Mouse (Mus musculus) small intestine, adult 2 months (tissue): ENCODE results near the gene Gm19935. TPM values are rescaled to one million over a fixed set of nuclear protein-coding genes. Genes with fewer than 3 reads are reported as not detected.

Source experiments
- H3K27ac ChIP-seq: fragments of 200-500 bp; 2 replicates; pipeline ENCODE4 v1.5.1; 2012; ENCODE audit warnings: low read depth, low read length, control low read depth, inconsistent platforms; ENCODE audit not compliant: insufficient read depth
- H3K27me3 ChIP-seq: fragments of 200-500 bp; 2 replicates; pipeline ENCODE4 v1.6.1; 2012; ENCODE audit warnings: mild to moderate bottlenecking, moderate library complexity, low read length, inconsistent platforms; ENCODE audit not compliant: control insufficient read depth, insufficient read depth
- H3K36me3 ChIP-seq: fragments of 200-500 bp; 2 replicates; pipeline ENCODE4 v1.6.1; 2012; ENCODE audit warnings: mild to moderate bottlenecking, low read length, control low read depth, inconsistent platforms; ENCODE audit not compliant: control insufficient read depth, insufficient read depth
- H3K4me1 ChIP-seq: fragments of 200-500 bp; 2 replicates; pipeline ENCODE4 v1.6.1; 2012; ENCODE audit warnings: low read length, inconsistent platforms, mixed read lengths; ENCODE audit not compliant: control insufficient read depth, insufficient read depth, insufficient read length
- H3K4me3 ChIP-seq: fragments of 200-500 bp; 2 replicates; pipeline ENCODE4 v1.5.1; 2012; ENCODE audit warnings: low read depth, mild to moderate bottlenecking, control low read depth, inconsistent platforms, low read length, moderate library complexity
- CTCF ChIP-seq: fragments of 200-500 bp; IDR thresholded peaks from 2 replicates; pipeline ENCODE4 v1.5.1; 2012; ENCODE audit warnings: low read depth, mild to moderate bottlenecking, control low read depth, inconsistent platforms, low read length, moderate library complexity, mixed read lengths; ENCODE audit not compliant: insufficient replicate concordance, insufficient read length; ENCODE audit errors: extremely low read depth
- POLR2A ChIP-seq: fragments of 200-500 bp; IDR thresholded peaks from 2 replicates; pipeline ENCODE4 v1.6.1; 2012; ENCODE audit warnings: low read depth, mild to moderate bottlenecking, control low read depth, inconsistent platforms, low read length, moderate library complexity
- WGBS: fragments of 180-500 bp; shearing (Covaris S2); methylation state at CpG from one replicate; pipeline ENCODE4 v1.1.7; 2018; 5-methylcytosine and 5-hydroxymethylcytosine counted together
- polyA plus RNA-seq: library from polyadenylated mRNA; depleted of rRNA; stranded (reverse); fragments of >200 nt; gene quantifications from 2 replicates; pipeline ENCODE4 v1.2.3, GENCODE M21; 2012

Gene Gm19935
- polyA plus RNA-seq, 1 experiment: not detected

DNA sequence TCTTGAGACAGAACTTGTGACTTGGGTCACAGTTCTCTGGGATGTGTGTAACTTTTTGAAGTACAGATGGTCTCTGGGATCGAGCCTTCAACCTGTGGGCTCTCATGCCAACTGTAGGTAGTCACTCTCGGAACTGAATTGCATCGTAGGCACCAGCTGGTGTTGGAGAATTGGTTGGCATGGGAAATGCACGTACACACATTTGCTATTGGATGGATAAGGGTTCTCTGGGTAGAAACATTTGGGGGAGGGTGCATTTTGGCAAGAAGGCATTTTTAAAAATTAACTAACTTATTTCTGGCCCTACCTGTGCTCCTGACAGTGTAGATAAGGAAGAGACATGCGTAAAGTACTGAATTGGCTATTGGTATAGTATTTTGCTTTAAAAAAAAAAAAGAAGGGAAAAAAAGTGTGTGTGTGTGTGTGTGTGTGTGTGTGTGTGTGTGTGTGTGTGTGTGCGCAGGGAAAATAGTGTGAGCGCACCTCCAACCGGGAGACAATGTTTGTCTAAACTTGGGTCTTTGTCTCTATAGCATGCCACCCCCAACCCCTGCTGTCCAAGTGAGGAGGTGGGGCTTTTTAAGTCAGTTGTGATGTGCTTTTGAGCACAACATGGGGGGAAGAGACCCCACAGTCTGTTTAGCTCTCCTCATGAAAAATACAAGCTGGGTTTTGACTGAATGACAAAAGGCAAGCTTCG, 36.9 kb upstream of the Gm19935 start:
- Histone ChIP-seq H3K4me1 (peaks cover 8% of the 10 kb centered on the region), H3K36me3 (peaks cover 4% of the 10 kb centered on the region), H3K4me3 (no peak overlapping the region), H3K27ac (no peak overlapping the region), H3K27me3 (no peaks in the 10 kb centered on the region)
- TF ChIP-seq POLR2A: no peak
- TF ChIP-seq CTCF: no peak
- 61% methylated on average over 9 of the region's 9 CpGs for WGBS

DNA sequence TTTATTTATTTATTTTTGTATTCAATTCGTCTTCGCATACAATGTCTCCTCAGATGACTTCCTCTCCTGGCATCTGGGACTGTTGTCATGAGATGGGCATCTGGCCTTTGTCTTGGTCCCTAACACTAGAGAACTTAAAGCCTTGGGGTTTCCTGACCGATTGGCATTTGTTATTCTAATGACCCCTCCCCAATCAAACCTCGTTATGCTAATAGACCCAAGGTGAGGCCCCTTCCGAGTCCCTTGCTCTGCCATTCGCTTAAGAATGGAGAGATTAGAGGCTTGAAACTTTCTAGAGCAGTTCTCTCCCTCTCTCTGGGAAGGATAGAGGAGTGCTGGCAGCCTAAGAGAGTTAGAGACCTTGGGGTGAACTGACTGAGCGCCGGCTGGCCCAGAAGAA, 34.4 kb upstream of the Gm19935 start:
- H3K4me1 ChIP-seq: peaks cover 8% of the 10 kb centered on the region
- 92% methylated on average over 8 of the region's 8 CpGs for WGBS
- no peak overlapping the region for H3K4me3 ChIP-seq
- no peak for TF ChIP-seq POLR2A
- TF ChIP-seq CTCF: no peak
- no peak overlapping the region for H3K27ac ChIP-seq
- no peaks in the 10 kb centered on the region for H3K27me3 ChIP-seq
- peaks cover 4% of the 10 kb centered on the region for H3K36me3 ChIP-seq

DNA sequence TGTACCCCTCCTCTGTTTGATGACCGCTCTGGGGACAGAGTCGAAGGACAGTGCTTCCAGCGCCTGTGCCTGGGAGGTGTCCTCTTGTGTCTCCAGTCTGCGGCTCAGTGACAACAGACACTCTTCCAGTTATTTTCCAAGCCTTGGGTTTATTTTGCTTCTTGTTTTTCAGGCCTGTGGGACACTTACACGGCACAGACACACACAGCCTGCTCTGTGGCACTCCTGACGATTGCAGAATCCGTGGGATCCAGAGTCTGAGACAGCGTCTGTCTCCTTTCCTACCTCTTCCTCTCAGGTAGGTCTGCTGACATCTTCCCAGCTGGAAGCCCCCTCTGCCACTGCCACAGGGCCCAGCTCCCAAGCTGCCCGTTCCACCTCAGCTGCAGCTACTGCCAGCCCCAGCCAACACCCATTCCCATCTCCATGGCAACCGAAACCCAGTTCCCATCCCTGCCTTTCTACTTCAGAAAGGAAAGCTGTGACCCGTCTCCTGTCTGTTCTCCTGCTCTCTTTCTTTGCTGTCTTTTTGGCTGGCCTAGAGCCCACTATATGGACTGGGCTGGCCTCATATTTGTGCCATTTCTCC, 32.4 kb upstream of the Gm19935 start:
- TF ChIP-seq CTCF: no peak
- TF ChIP-seq POLR2A: no peak
- H3K4me1 ChIP-seq: peaks cover 3% of the 10 kb centered on the region
- H3K27me3 ChIP-seq: no peaks in the 10 kb centered on the region
- peaks cover 4% of the 10 kb centered on the region for H3K36me3 ChIP-seq
- no peak overlapping the region for H3K4me3 ChIP-seq
- WGBS: 90% methylated on average over 11 of the region's 11 CpGs
- no peak overlapping the region for H3K27ac ChIP-seq

DNA sequence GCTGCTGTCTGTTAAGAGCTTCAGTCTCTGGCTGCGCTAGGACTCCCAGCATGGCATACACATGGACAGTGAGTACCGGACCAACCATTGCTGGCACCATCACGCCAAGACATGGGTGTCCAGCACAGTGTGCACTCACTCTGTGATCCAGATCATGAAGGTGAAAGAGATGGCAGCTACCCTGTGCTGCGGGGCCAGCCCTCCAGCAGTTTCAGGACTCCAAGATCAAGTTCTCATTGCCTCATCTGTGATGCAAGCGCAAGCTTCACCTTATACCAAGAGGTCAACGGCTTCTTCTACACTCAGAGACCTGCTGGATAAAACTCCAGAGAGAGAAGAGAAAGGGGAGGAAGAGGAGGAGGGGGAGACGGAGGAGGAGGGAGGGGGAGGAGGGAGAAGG, 30.8 kb upstream of the Gm19935 start:
- Histone ChIP-seq H3K27ac (no peak overlapping the region), H3K4me1 (no peaks in the 10 kb centered on the region), H3K27me3 (no peaks in the 10 kb centered on the region), H3K36me3 (peaks cover 4% of the 10 kb centered on the region), H3K4me3 (no peak overlapping the region)
- no peak for TF ChIP-seq CTCF
- no peak for TF ChIP-seq POLR2A
- 90% methylated on average over 7 of the region's 7 CpGs for WGBS

DNA sequence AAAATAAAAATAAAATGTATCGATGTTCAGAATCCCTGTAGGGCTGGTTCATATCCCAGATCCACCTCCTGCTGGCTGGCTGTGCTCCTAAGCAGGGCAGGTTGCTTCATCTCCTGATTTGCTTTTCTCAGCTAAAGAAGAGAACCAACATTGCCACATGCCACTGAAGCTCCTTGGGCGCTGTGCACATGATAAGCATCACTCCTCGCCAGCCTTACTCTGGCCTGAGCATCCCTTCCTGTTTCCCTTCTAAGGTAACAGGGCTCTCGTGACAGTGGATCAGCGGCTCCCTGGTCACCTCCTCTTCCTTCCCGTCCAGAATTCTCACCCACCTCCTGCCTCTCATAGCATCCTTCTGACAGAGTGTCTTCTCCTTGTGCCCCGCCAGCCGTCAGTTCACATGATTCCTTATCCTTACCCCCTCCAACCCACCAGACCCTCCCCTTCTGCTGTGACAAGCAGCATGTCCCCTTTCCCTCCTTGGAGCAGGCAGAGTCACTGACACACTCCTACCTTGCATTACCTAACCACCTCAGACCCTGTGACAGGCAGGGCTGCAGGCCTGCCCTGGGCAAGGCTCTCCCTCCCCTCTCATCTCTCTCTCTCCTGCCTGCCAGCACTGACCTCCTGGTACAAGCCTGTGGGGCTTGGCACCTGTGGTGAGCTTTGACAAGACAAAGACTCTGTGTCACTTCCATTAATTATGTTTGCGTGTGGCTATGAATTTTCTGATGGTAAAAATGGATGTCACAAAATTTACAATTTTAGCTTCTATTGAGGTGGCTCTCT, 27.2 kb upstream of the Gm19935 start:
- no peak for TF ChIP-seq CTCF
- TF ChIP-seq POLR2A: no peak
- 86% methylated on average over 9 of the region's 9 CpGs for WGBS
- no peaks in the 10 kb centered on the region for H3K36me3 ChIP-seq
- no peaks in the 10 kb centered on the region for H3K27me3 ChIP-seq
- H3K4me1 ChIP-seq: peaks cover 3% of the 10 kb centered on the region; the same call in 1 of the 2 replicates
- no peak overlapping the region for H3K27ac ChIP-seq
- H3K4me3 ChIP-seq: no peak overlapping the region

DNA sequence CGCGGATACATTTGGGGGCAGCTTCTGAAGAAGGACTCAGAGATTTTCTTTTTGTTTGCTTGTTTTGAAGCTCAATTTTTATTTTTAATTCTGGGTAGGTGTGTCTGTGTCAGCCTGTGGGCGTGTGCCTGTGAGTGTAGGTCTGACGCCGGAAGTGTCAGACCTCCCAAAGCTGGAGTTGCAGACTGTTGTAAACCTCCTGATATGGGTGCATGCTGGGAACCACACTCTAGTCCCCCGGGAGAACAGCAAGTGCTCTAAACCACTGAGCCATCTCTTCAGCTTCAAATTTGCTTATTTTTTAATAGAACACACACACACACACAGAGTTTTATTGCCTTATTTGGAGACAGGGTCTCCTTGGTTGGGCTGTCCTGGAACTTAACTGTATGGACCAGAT, 25.9 kb upstream of the Gm19935 start:
- TF ChIP-seq CTCF: no peak
- no peak for TF ChIP-seq POLR2A
- whole genome bisulfite sequencing: 77% methylated on average over 6 of the region's 6 CpGs
- H3K4me1 ChIP-seq: peaks cover 3% of the 10 kb centered on the region; the same call in 1 of the 2 replicates
- H3K27me3 ChIP-seq: no peaks in the 10 kb centered on the region
- no peak overlapping the region for H3K4me3 ChIP-seq
- no peak overlapping the region for H3K27ac ChIP-seq
- no peaks in the 10 kb centered on the region for H3K36me3 ChIP-seq

DNA sequence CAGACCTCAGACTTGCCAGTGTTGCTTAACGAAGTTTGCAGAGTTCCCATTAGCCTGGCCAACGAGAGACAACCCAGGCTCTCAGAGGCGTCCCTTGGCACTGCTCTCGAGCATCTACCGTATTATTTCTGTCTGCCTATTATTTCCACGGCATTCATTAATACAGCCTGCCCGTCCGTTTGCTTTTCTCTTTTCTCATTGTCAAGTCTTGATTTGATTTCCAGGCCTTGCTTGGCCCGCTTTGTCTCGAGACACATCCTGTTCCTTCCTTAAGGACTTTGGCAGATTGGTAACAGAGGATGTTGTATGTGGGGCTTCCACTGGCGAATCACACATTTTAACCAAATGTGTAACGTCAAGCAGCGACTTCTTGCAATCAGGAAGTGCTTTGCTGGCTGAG, 24.1 kb upstream of the Gm19935 start:
- Histone ChIP-seq H3K27me3 (no peaks in the 10 kb centered on the region), H3K4me1 (peaks cover 3% of the 10 kb centered on the region; the same call in 1 of the 2 replicates), H3K4me3 (no peak overlapping the region), H3K36me3 (no peaks in the 10 kb centered on the region), H3K27ac (0 out of 2 replicates have a peak overlapping the region, but pooled peaks have one; percentile 8)
- 78% methylated on average over 13 of the region's 13 CpGs for WGBS
- TF ChIP-seq POLR2A (no peak), CTCF (no peak)
